Mouse (Mus musculus) adrenal gland, postnatal 4 days (tissue): Measurements from ENCODE around the gene Ubac1. TPM values are rescaled to one million over a fixed set of nuclear protein-coding genes. Genes with fewer than 3 reads are reported as not detected.
A peak's percentile ranks its signal among the peaks of the same experiment; 100 is the strongest.

Source experiments
- DNase-seq, 2 experiments: peaks; one replicate each; pipeline ENCODE4 v3.0.0; 2021 to 2022; ENCODE audit warnings: low spot score in 2 of 2, mixed read lengths in 2 of 2
- total RNA-seq, 2 experiments: library from RNA; stranded (reverse); gene quantifications; 2 replicates each; pipeline ENCODE4 v1.2.3; 2021

The Ubac1 gene
- total RNA-seq, 2 experiments from 2014 or later, result 51.2 to 54.4 TPM

GRCm38 (mm10) chr2:26024138-26025075 lies 2.9 kb upstream of the Ubac1 start:
- DNase-seq, result no peak

GRCm38 (mm10) chr2:26022626-26023025 lies 1.1 kb upstream of the Ubac1 start:
- DNase-seq, result no peak

- DNase-seq, result no peak
These were observed 665 bp upstream of the Ubac1 start for GRCm38 (mm10) chr2:26022258-26022565.

GRCm38 (mm10) chr2:26020714-26021560 lies 610 bp downstream of the Ubac1 start:
- DNase-seq, result peak; percentile 20 to 22

- DNase-seq, result no peak
These were observed 1.6 kb downstream of the Ubac1 start for GRCm38 (mm10) chr2:26019923-26020322.

- no peak for DNase-seq
These were observed 4.2 kb downstream of the Ubac1 start for GRCm38 (mm10) chr2:26017326-26017725.

- no peak for DNase-seq
These were observed 7.9 kb downstream of the Ubac1 start for GRCm38 (mm10) chr2:26013674-26014073.

GRCm38 (mm10) chr2:26011420-26011819 lies 10.1 kb downstream of the Ubac1 start:
- no peak for DNase-seq

GRCm38 (mm10) chr2:26002001-26002400 lies 19.5 kb downstream of the Ubac1 start:
- DNase-seq, result no peak

- DNase-seq, result no peak
These were observed 20.4 kb downstream of the Ubac1 start for GRCm38 (mm10) chr2:26001136-26001535.

- DNase-seq, result no peak
These were observed 23.8 kb downstream of the Ubac1 start for GRCm38 (mm10) chr2:25997716-25998115.

- DNase-seq, result no peak
These were observed 26.8 kb downstream of the Ubac1 start for GRCm38 (mm10) chr2:25994791-25995190.

- no peak for DNase-seq
These were observed 29.3 kb downstream of the Ubac1 start for GRCm38 (mm10) chr2:25992285-25992684.

GRCm38 (mm10) chr2:25989651-25990050 lies 31.9 kb downstream of the Ubac1 start:
- DNase-seq, result no peak

- no peak for DNase-seq
These were observed 33.7 kb downstream of the Ubac1 start for GRCm38 (mm10) chr2:25987817-25988216.

GRCm38 (mm10) chr2:25986601-25987000 lies 34.9 kb downstream of the Ubac1 start:
- DNase-seq, result no peak

GRCm38 (mm10) chr2:25983159-25983907 lies 38.2 kb downstream of the Ubac1 start, which contains the start of gene Camsap1:
Gene Camsap1, minus strand, starts transcription at chr2:25983282.
- DNase-seq, result peak; percentile 96 to 99

GRCm38 (mm10) chr2:25982426-25983091 lies 39.0 kb downstream of the Ubac1 start:
- DNase-seq, result peak; percentile 13 to 18

GRCm38 (mm10) chr2:25982052-25982425 lies 39.5 kb downstream of the Ubac1 start:
- peak in 1 of 2 experiments; percentile 25 for DNase-seq

- no peak for DNase-seq
These were observed 42.5 kb downstream of the Ubac1 start for GRCm38 (mm10) chr2:25978997-25979396.
